Mouse (Mus musculus) adrenal gland, adult 2 months (tissue): ENCODE results near the gene Slc35g2. TPM values are rescaled to one million over a fixed set of nuclear protein-coding genes. Genes with fewer than 3 reads are reported as not detected.

Experiments
- DNase-seq: peaks from one replicate; pipeline ENCODE4 v3.0.0; 2021
- polyA plus RNA-seq: library from polyadenylated mRNA; depleted of rRNA; stranded (reverse); fragments of >200 nt; gene quantifications from 2 replicates; pipeline ENCODE4 v1.2.3, GENCODE M21; 2012
- total RNA-seq, 2 experiments: library from RNA; stranded (reverse); gene quantifications; 2 replicates each; pipeline ENCODE4 v1.2.3; 2021

Slc35g2 gene
- total and polyA plus RNA-seq, 3 experiments: 1.8 to 13.2 (median 6.2) TPM

DNA sequence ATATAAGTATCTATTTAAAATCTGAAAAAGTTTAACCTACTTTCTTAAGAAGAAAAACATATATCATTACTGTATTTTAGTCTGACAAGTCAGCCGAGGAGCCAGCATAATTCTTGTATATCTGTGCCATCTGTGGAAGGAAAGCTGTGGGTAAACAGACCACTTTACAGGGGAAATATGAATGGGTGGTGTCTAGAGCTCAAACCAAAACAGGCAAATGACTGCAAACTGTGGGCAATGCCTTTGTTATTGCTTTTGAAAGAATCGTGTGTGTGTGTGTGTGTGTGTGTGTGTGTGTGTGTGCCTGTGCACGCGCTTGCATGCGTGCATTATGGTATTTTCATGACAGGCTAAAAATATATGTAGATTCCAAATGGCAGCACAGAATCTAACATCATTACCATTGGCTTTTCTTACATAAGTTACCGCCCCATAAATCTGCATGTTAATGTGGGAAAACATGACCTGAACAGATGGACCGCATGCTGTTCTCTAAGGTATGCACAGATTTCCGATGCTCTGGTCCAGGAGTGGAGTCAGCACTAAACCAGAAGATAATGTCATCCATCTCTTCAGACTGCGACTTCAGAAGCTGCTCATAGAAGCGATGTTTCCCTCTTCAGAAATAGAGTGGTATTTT is 10.5 kb downstream of the Slc35g2 start:
- no peak for DNase-seq

DNA sequence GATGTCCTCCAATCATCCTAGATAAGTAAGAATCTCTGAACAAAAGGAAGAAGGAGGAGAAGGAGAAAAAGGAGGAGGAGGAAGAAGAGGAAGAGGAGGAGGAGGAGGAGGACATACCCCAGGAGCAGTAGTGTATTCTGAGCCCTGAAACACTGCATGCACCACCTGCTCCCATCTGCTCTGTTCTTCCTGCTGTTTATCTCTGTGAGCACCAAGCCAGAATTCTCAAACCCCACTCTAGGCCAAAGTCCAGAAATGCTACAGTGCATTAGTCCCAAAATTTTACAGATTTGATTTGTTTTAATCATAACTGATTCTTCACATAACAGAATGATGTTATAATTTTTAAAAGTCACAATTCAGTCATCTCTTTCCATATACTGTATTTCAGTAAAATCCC is 11.9 kb downstream of the Slc35g2 start:
- no peak for DNase-seq

DNA sequence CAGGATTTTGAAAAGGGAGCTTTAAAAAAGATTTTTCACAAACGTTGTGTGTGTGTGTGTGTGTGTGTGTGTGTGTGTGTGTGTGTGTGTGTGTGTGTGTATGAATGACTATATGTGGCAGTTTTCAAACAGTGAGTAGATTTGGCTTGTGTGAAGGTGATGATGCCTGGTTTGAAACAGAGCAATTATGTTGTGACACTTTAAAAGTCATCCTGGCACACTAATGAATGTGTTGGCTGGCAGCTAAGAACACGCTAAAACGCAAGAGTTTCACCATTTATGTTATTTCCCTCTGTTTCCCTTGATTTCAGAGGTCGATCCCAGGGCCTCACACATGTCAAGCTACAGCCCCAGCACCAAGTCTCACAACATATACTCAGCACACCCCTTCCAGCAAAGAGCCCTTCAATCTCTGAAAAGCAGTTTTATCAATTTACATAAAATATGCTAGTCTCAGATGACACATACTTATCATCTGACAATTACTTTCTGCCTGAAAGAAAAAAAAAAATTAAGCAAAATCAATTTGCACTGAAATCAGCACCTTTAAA is 12.8 kb downstream of the Slc35g2 start:
- DNase-seq: no peak

DNA sequence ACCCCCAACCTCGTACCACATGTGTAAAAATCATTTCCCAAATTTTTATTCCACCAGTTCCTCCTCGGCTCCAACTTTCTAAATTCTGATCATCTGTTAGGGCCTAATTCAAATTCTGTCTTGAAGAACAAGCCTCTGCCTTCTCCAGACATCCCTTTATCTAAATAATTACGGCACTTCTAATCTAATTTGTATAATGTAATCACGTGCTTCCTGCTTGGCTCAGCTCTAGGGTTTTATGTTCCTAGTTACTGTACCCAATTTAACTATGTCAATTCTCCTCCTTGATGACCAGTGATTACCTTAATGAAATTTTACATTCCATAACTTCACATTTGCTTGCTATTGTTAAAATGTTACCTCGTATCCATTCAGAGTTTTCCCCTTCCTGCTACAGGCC is 15.2 kb downstream of the Slc35g2 start:
- DNase-seq: no peak

DNA sequence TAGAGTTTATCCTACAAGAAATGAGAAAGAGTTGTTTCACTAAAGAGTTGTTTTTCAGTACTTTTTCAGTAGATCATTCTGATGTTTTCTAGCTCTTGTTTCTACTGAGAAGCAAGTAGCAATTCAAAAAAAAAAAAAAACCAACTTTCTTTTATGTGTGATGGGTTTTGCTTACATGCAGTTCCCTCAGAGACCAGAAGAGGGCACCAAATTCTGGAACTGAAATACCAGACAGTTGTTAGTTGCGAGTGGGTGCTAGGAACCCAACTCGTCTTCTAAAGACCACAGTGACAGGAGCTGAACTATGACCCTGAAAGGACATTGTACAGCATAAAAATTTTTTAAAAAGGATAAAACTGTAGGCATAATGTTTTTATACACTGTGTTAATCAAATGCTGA is 22.6 kb downstream of the Slc35g2 start:
- no peak for DNase-seq

DNA sequence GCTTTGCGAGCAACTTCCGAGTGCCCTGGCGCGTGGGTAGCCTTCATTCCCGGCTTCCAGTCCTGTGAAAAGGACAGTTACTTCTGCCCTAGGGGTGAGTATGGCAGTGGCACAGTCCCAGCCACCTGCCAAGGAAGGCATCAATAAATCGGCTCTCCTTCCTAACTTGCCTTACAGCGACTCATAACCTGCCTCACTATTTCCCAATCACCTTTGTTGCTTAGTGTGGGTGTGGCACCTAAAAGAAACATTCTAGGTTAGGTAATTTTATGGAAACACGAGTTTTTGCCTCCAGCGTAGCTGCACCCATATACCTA is 24.3 kb downstream of the Slc35g2 start:
- no peak for DNase-seq

DNA sequence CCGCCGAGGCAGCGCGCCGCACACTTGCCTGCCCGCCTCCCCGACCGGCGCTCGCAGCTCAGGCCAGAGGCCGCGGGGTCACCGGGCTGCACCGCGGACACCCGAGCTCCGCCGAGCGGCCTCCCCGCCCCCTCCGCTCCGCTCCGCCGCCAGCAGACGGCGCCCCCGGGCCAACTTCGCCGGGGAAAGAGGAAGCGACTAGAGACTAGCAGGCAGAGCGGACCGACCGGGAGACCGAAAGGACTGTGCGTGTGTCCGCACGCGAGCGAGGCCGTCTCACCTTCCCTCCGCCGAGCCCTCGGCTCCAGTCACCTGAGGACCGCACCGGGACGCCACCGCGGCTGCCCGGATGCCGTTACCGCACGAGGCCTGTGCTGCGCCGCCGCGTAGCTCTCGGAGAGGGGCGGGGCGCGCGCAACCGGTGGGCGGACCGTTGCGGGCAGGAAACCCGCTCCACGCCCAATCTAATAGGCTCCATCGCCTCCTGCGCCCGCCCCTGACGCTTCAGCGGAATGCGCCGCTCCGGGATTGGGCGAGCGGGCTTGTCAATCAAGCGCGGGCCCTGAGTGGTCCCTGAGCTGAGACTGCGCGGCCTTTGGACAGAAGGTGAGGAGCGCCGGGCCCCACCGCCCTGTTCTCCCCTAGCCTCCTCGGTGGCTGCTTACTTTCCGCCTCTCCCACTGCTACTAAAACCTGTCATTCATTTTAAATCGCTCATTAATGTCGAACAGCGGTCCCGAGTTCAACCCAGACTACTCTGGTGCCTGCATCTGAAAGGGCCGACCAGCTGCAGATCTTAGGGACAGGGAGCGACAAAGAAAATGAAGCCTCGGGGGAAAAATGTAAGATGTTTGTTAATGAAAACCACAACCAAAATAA is 24.9 kb downstream of the Slc35g2 start, which contains the start of gene Nck1:
Gene Nck1 (minus strand): TSS at position 420 of the 879 bp plus-strand sequence.
- peak; percentile 99 for DNase-seq

DNA sequence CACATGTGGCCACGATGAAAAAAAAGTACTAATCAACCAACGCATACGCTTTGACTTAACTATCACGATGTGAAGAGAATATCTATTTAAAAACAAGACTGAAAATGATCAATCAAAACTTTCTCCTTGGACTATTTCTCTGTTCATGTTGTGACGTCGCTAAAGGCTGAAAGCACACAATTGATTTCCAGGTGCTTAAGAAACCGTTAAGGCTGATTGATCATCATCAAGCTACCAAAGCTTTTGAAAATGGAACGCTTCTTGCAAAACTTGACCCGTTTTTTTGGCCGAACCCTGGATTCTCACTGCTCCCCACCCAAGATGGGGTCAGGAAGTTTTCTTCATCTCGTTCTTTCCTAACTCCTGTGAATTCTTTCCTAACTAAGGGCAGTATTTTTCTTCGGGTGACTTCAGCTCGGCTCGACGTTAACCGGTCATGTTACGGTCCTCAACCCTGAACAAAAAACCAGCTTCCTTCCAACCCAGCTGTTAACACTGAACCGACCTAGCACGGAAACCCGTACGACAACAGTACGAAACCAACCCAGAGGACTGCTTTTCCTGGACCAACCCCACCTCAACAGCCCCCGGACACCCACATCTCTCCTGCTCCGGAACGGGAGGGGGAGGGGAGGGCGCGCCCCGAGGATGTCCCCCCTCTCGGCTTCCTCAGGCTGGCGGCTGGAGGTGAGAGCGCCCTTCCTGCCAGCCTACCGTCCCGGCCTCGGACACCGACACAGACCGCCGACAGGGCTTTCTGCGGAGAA is 25.8 kb downstream of the Slc35g2 start:
- no peak for DNase-seq

DNA sequence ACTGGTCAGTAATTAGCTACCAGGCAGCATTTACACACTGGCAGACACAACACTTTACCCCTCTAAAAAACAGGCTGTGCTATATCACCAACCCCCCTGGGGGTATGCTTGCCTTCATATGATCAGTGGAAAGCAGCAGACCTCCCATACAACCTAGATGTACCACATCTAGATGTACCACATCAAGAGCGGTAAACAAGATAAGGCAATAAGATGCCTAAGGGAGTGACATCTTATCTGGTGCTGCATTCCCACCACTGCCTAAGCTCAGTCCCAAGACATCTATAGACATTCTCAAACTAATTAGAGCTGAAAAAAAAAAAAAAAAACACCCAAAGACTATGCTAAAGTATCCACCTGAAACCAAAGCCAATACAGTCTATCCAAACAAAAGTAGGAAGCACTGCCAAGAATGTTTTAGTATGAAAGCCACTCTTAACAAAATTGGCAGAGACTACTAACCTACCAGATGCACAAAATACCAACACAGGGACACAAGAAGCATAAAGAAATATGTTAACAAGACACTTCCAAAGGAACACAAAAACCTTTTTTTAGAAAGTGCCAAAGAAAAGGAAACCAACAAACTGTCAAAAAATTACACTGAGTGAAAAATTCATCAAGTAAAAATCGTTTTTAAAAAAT is 35.1 kb downstream of the Slc35g2 start:
- DNase-seq: no peak

DNA sequence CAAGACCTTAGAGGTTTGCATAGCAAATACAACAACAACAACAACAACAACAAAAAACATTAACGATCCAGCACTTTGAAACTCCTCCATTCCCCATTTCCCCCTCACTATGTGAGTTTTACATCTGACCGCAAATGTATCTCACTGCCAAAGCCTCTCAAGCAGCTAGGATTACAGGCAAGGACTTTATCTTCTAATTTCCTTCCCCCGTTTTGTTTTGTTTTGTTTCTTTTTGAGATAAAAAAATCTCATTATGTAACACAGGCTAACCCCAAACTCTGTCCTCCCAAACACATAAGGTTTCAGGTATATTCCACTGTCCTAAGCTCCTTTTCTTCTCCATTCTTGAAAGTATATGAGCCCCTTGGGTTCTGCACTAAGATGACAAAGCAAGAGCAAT is 36.2 kb downstream of the Slc35g2 start:
- DNase-seq: no peak

DNA sequence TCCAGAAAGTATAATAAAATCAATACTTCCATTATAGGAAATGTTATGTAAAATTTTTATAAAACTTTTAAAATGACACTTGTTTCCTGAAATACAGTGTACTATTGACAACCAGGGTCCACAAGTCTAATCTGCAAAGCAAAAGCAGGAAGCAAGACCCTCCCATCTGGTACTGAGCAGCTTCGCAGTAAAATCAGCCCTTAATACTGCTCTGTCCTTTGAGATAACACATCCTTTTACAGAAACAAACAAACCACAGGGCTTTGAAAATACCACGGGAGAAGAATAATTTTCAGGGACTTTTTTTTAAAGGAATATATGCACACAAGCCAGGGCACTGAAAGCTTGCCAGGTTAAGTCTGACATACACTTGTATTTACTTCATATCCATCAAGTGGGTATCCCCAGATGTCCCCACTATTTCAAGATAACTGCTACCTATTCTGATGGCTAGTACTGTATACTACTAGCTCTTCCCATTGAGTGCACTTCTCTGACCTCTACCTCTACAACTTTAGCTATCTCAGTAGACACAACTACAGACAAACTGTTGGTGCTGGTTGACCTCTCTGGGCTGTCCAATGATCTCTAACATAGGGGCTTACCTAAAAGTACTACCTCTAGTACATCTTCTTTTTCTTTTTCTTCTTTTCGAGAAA is 37.9 kb downstream of the Slc35g2 start:
- no peak for DNase-seq

DNA sequence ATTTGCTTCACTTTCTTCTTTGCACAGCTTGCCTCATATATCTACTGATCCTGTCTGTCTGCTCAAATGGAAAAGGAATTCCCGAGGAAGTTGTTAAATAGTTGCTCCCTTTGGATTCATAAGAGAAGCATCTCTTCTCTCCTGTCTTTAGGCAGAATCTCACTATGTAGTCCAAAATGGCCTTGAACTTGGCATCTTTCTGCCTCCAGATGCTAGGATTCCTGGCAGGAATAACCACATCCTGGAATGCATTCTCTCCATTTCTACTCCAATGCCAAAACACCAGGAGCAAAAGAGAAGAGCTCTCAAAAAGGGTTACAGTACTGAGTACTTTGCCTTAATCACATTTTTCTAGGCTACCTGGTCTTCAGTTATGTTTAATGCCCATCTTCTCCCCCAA is 39.6 kb downstream of the Slc35g2 start:
- DNase-seq: no peak

DNA sequence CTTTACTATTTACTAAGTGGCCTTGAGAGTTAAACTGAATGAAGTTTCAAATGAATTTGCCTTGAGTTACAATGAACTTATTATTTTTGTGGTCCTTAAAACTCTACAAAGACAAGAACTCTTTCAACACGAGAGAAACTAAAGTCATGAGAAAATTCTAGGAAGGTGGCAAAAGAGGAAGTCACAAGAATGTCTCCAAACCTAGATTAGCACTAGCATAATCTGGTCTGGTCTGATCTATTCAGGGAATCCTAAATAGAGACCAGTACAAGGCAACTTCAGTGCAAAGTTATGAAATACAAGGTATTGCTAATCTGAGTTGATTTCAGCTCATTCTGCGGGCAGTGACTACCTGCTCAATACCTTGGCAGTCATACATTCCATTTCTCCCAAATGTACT is 45.7 kb downstream of the Slc35g2 start:
- DNase-seq: no peak

DNA sequence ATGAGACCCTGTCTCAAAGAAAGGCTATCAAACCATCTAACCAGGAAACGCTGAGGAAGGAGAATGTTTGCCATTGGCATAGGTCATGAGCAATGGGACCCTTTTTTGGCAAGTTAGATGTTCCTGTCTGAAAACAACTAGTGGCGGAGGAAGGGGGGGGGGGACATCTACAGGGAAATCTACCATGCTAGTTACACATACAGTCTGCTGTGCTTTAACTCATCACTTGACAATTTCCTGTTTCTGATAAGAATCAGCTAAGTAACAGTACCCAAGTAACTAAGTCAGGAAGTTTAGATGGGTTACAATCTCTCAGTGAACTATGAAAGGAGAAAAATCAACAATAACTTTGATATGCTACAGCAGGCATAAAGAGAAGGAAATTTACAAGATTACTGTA is 48.9 kb downstream of the Slc35g2 start:
- no peak for DNase-seq

DNA sequence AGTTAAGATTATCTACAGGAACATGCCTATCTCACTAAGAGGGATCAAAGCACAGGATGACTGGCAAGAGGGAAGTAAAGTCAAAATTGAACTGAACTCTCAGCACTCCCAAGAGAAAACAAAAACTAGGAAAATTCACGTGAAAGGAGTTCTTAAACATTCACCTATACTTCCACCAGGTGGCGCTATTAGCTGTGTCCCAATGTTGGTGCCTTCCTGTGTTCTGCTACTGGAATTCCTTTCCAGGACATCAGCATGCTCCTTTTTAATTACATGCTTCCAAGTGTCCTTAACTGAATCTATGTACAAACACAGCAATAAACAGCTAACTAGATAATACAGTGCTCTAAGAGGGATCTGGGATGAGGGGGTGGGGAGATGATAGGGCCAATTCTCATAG is 50.3 kb downstream of the Slc35g2 start:
- peak; percentile 47 for DNase-seq

DNA sequence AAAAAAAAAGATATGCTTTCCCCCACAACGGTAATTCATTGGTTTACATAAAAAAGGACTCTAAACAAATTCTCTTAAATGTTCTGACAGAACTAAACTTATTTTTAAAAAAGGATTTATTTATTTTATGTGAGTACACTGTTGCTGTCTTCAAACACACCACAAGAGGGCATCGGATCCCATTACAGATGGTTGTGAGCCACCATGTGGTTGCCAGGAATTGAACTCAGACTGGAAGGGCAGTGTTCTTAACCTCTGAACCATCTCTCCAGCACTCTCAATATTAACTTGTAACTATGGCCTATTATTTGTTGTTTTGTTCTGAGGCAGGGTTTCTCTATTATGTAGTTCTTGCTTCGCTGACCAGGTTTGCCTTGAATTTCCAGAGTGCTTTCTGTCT is 50.9 kb downstream of the Slc35g2 start:
- no peak for DNase-seq

DNA sequence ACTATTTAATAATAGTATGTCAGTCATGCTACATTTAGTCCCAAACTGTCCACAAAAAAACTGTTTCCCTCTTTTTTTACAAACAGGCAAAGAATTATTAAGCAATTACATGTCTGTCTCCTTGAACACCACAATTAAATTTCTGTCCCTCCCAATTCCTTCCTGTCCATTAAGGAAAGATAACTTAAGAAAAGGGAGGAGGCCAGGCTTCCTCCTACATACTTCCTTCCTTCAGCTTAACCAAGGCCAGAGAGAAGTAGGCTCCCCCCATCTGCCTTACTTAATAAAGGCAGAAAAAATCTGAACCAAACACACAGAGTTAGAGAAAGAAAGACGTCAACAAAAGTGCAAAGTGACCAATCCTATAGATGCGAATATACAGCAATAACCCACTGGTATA is 63.3 kb downstream of the Slc35g2 start:
- no peak for DNase-seq

DNA sequence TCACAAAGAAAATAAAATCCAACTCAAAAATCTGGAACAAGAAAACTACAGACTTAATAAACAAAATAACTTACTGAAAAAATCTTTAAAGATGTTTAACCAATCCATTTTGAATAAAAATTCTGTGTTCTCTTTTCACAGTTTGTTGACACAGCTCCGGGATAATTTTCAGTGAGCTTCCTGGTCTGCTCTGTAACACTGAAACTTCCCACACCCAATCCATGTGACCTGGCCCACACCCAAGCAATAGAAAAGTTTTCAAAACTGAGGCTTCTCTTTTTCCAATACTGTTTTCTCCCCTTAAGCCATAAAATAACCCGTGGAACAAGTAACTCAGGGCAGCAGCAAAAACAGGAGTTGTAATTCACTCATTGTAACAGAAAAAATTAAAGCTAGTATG is 64.2 kb downstream of the Slc35g2 start:
- peak; percentile 47 for DNase-seq

DNA sequence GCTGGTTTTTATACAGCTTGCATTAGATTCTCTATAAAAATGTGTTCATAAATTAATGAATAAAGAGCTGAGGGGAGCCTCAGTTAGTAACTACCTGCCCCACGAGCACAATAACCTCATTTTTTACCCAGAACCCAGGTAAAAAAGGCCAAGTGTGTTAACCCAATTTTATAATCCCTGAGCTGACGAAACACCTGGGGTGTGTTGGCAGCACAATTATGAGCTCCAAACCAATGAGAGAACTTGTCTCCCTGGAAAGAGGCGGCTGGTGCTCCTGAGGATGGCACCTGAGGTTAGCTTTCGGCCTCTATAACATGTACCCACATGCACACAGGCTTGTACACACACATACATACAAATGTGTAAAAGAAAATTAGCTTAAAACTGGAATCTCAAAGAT is 65.4 kb downstream of the Slc35g2 start:
- no peak for DNase-seq
